Mouse (Mus musculus) forebrain, embryonic 15.5 days (tissue): ENCODE results near the gene Ldb2. TPM values are rescaled to one million over a fixed set of nuclear protein-coding genes. Genes with fewer than 3 reads are reported as not detected.
A peak's percentile ranks its signal among the peaks of the same experiment; 100 is the strongest.

Experiments
- ATAC-seq: fragments of 200-750 bp; cut with Nextera tagmentation; replicated peaks from 2 replicates; pipeline ENCODE4 v1.8.0; 2017; ENCODE audit warnings: mild to moderate bottlenecking, moderate TSS enrichment, moderate library complexity
- H3K27ac ChIP-seq: fragments of 300-500 bp; sonication (generic); replicated peaks from 2 replicates; pipeline ENCODE4 v1.5.1; 2015; ENCODE audit warnings: mild to moderate bottlenecking, inconsistent platforms
- H3K27me3 ChIP-seq: fragments of 300-500 bp; sonication (generic); 2 replicates; pipeline ENCODE4 v1.6.1; 2015; ENCODE audit warnings: inconsistent platforms
- H3K36me3 ChIP-seq: fragments of 300-500 bp; sonication (generic); 2 replicates; pipeline ENCODE4 v1.6.1; 2015; ENCODE audit warnings: mild to moderate bottlenecking, inconsistent platforms
- H3K4me1 ChIP-seq: fragments of 300-500 bp; sonication (generic); 2 replicates; pipeline ENCODE4 v1.6.1; 2015; ENCODE audit warnings: inconsistent platforms
- H3K4me2 ChIP-seq: fragments of 300-500 bp; sonication (generic); replicated peaks from 2 replicates; pipeline ENCODE4 v1.6.1; 2015; ENCODE audit warnings: mild to moderate bottlenecking, inconsistent platforms
- H3K4me3 ChIP-seq: fragments of 300-500 bp; sonication (generic); 2 replicates; pipeline ENCODE4 v1.5.1; 2015; ENCODE audit warnings: mild to moderate bottlenecking, inconsistent platforms
- H3K9ac ChIP-seq: fragments of 300-500 bp; sonication (generic); replicated peaks from 2 replicates; pipeline ENCODE4 v1.6.1; 2015; ENCODE audit warnings: mild to moderate bottlenecking, inconsistent platforms
- H3K9me3 ChIP-seq: fragments of 300-500 bp; sonication (generic); 2 replicates; pipeline ENCODE4 v1.6.1; 2016; ENCODE audit warnings: inconsistent platforms
- WGBS: fragments of 180-500 bp; shearing (Covaris S2); methylation state at CpG from one replicate; pipeline ENCODE4 v1.1.7; 2015; ENCODE audit warnings: mixed read lengths; 5-methylcytosine and 5-hydroxymethylcytosine counted together
- polyA plus RNA-seq: library from polyadenylated mRNA; unstranded; fragments of >200 nt; fragmentation: Nextera tagmentation; extraction: Ambion mirVana; gene quantifications from 2 replicates; pipeline ENCODE4 v1.2.1, GENCODE M21; 2015

The Ldb2 gene
- polyA plus RNA-seq, 1 experiment from 2014 or later: 71.8 TPM

GRCm38 (mm10) chr5:44759178-44759577 is 40.3 kb downstream of the Ldb2 start:
- Histone ChIP-seq H3K4me1 (no peaks in the 10 kb centered on the region), H3K4me3 (no peak overlapping the region), H3K27me3 (no peaks in the 10 kb centered on the region), H3K9ac (no peak overlapping the region), H3K9me3 (no peaks in the 10 kb centered on the region), H3K36me3 (no peaks in the 10 kb centered on the region), H3K4me2 (no peak overlapping the region), H3K27ac (no peak overlapping the region)
- no peak for ATAC-seq
- WGBS: 83% methylated on average over 4 of the region's 4 CpGs

DNA sequence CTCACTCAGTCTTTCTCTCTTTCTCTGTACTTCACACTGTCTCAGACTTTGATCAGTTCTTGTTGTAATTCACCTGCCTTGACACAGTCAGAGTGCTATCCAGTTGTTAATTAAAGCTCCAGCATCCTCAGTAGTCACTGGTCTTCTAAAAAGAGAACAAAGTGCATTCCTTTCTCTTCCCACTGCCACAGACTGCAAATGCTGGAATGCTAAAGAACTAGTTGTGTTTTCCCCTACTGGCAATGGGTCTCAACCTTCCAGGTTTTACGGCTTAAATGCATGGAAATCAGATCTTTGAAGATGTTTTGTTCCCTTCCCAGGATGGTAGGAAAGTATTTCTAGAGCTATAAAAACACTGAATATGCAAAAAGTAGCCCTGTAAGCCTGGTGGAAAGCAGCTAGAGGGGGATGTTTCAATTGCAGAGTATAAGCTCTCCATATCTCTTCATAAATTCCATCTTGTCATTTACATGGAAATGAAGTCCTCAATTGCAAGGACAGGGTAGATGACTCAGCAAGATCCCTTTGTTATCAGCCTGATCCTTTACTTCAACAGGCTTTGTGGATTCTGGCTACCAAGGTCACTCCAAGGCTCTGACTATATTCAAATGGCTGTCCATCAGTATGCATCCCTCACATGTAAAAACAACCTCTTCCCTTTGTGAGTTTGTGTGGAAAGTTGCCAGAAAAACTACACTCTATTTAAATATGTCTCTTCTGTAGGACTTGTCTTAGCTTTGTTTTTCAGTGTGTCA is 45.1 kb downstream of the Ldb2 start:
- no peak for ATAC-seq
- no peaks in the 10 kb centered on the region for H3K4me1 ChIP-seq
- no peaks in the 10 kb centered on the region for H3K27me3 ChIP-seq
- WGBS: 65% methylated on average over 1 of the region's 1 CpGs
- no peaks in the 10 kb centered on the region for H3K9me3 ChIP-seq
- H3K9ac ChIP-seq: no peak overlapping the region
- no peak overlapping the region for H3K27ac ChIP-seq
- H3K4me3 ChIP-seq: no peak overlapping the region
- H3K36me3 ChIP-seq: no peaks in the 10 kb centered on the region
- H3K4me2 ChIP-seq: no peak overlapping the region

DNA sequence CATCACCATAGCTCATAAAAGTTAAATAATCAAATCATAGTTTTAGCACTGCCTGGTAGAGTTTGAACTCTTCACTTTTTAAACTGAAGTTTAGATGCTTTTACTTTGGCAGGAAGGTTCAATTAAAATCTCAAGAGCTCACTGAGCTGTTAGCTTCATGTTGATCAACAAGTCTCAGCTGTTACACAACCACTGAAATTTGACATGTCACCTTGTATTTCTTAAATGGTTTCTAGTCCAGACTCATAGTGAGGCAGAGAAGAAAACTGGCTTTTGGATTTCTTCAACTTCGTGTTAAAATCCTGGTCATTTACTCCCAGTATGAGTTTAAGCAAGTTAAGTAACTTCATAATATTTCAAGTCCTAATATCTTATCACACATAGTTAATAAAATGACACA is 53.8 kb downstream of the Ldb2 start:
- no peak overlapping the region for H3K4me2 ChIP-seq
- no peak overlapping the region for H3K27ac ChIP-seq
- 95% methylated on average over 1 of the region's 1 CpGs for WGBS
- no peaks in the 10 kb centered on the region for H3K27me3 ChIP-seq
- no peak for ATAC-seq
- H3K9me3 ChIP-seq: no peaks in the 10 kb centered on the region
- no peaks in the 10 kb centered on the region for H3K4me1 ChIP-seq
- H3K4me3 ChIP-seq: no peak overlapping the region
- no peaks in the 10 kb centered on the region for H3K36me3 ChIP-seq
- H3K9ac ChIP-seq: no peak overlapping the region

DNA sequence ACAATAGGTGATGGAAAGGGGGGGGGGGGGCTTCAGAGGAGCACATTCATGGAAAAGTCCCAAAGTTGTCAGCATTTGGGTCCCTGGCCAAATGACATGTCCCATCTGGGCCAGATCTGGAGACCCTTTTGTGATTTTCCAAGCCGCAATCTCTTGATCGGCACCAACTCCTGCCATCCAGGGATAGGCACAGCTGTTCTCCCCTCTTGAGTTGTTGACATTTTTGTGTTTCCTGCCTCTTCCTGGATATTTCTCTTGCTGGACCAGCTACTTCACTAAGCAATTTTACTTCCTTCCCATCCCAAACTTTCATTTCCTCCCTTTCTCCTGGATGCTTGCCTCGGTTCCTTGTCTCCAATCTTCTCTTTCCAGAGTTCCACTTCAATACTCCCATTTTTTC is 63.1 kb downstream of the Ldb2 start:
- Histone ChIP-seq H3K27ac (no peak overlapping the region), H3K4me3 (no peak overlapping the region), H3K9ac (no peak overlapping the region), H3K27me3 (no peaks in the 10 kb centered on the region), H3K4me2 (no peak overlapping the region), H3K9me3 (no peaks in the 10 kb centered on the region), H3K36me3 (no peaks in the 10 kb centered on the region), H3K4me1 (no peaks in the 10 kb centered on the region; the same call in 1 of the 2 replicates)
- WGBS: 85% methylated on average over 3 of the region's 3 CpGs
- no peak for ATAC-seq

DNA sequence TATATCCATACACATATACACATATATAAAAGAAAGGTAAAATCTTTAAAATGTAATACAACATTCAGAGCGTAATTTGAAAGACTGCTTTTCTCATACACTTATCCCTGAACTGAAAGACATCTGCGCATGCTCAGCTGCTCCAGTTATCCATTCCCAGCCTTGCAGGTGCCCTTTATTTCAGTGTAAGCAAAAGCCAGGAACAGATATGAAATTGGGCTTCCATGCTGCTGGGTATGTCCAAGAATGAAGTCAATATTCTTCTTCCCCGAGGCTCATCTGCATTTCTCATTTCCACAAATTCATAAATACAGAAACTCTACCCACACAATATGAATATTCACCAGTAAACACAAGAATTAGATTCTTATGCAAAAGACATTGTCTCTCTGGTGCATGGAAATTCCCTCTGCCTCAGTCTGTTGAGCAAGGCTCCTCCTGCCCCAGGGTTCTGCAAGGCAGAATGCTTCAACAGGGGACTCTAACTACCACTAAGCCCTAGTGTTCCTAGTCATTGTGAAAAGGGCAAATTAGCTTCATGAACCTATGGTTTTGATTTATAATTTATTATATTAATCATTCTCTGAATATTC is 65.3 kb downstream of the Ldb2 start:
- no peak overlapping the region for H3K4me2 ChIP-seq
- H3K27ac ChIP-seq: no peak overlapping the region
- no peaks in the 10 kb centered on the region for H3K36me3 ChIP-seq
- H3K9me3 ChIP-seq: no peaks in the 10 kb centered on the region
- WGBS: 90% methylated on average over 3 of the region's 3 CpGs
- H3K4me3 ChIP-seq: no peak overlapping the region
- no peaks in the 10 kb centered on the region; the same call in 1 of the 2 replicates for H3K4me1 ChIP-seq
- H3K27me3 ChIP-seq: no peaks in the 10 kb centered on the region
- no peak for ATAC-seq
- no peak overlapping the region for H3K9ac ChIP-seq

- Histone ChIP-seq H3K27ac (no peak overlapping the region), H3K9me3 (no peaks in the 10 kb centered on the region), H3K36me3 (no peaks in the 10 kb centered on the region), H3K9ac (no peak overlapping the region), H3K4me2 (no peak overlapping the region), H3K27me3 (no peaks in the 10 kb centered on the region), H3K4me3 (no peak overlapping the region), H3K4me1 (peaks cover 7% of the 10 kb centered on the region; the same call in 1 of the 2 replicates)
- no peak for ATAC-seq
- WGBS: 62% methylated on average over 8 of the region's 8 CpGs
Observed at GRCm38 (mm10) chr5:44729646-44730310, 69.7 kb downstream of the Ldb2 start.

- H3K27me3 ChIP-seq: no peaks in the 10 kb centered on the region
- H3K4me2 ChIP-seq: no peak overlapping the region
- H3K4me1 ChIP-seq: 0 out of 2 replicates have a peak, but pooled peaks cover 7% of the 10 kb centered on the region
- ATAC-seq: no peak
- 87% methylated on average over 11 of the region's 11 CpGs for WGBS
- no peak overlapping the region for H3K27ac ChIP-seq
- H3K4me3 ChIP-seq: no peak overlapping the region
- H3K9ac ChIP-seq: no peak overlapping the region
- H3K36me3 ChIP-seq: no peaks in the 10 kb centered on the region
- H3K9me3 ChIP-seq: no peaks in the 10 kb centered on the region
Observed at GRCm38 (mm10) chr5:44727995-44728394, 71.5 kb downstream of the Ldb2 start.

- H3K27me3 ChIP-seq: no peaks in the 10 kb centered on the region
- no peak overlapping the region for H3K4me2 ChIP-seq
- H3K27ac ChIP-seq: no peak overlapping the region; the same call in 1 of the 2 replicates
- no peaks in the 10 kb centered on the region for H3K9me3 ChIP-seq
- H3K36me3 ChIP-seq: no peaks in the 10 kb centered on the region
- no peak overlapping the region for H3K9ac ChIP-seq
- WGBS: 70% methylated on average over 14 of the region's 14 CpGs
- peak; percentile 62 for ATAC-seq
- no peak overlapping the region for H3K4me3 ChIP-seq
- H3K4me1 ChIP-seq: 0 out of 2 replicates have a peak, but pooled peaks cover 7% of the 10 kb centered on the region
Observed at GRCm38 (mm10) chr5:44726546-44727476, 72.7 kb downstream of the Ldb2 start.

GRCm38 (mm10) chr5:44725501-44725900 is 74.0 kb downstream of the Ldb2 start:
- H3K4me1 ChIP-seq: 0 out of 2 replicates have a peak, but pooled peaks cover 7% of the 10 kb centered on the region
- no peaks in the 10 kb centered on the region for H3K27me3 ChIP-seq
- no peak overlapping the region for H3K27ac ChIP-seq
- 94% methylated on average over 2 of the region's 2 CpGs for WGBS
- no peak overlapping the region for H3K4me3 ChIP-seq
- H3K36me3 ChIP-seq: no peaks in the 10 kb centered on the region
- no peak overlapping the region for H3K9ac ChIP-seq
- no peaks in the 10 kb centered on the region for H3K9me3 ChIP-seq
- no peak for ATAC-seq
- H3K4me2 ChIP-seq: no peak overlapping the region

GRCm38 (mm10) chr5:44719872-44720271 is 79.6 kb downstream of the Ldb2 start:
- WGBS: 70% methylated on average over 1 of the region's 1 CpGs

GRCm38 (mm10) chr5:44714508-44714907 is 85.0 kb downstream of the Ldb2 start:
- H3K27ac ChIP-seq: no peak overlapping the region; the same call in 1 of the 2 replicates
- H3K4me3 ChIP-seq: no peak overlapping the region
- no peak for ATAC-seq
- no peaks in the 10 kb centered on the region for H3K27me3 ChIP-seq
- H3K4me1 ChIP-seq: peaks cover 31% of the 10 kb centered on the region
- H3K9me3 ChIP-seq: no peaks in the 10 kb centered on the region
- no peak overlapping the region for H3K4me2 ChIP-seq
- 47% methylated on average over 4 of the region's 4 CpGs for WGBS
- no peaks in the 10 kb centered on the region for H3K36me3 ChIP-seq
- no peak overlapping the region for H3K9ac ChIP-seq

More at GRCm38 (mm10) chr5:44719872-44720271, 79.6 kb downstream of the Ldb2 start:
- Histone ChIP-seq H3K9me3 (no peaks in the 10 kb centered on the region), H3K27ac (no peak overlapping the region), H3K4me1 (no peaks in the 10 kb centered on the region), H3K36me3 (no peaks in the 10 kb centered on the region), H3K9ac (no peak overlapping the region), H3K27me3 (no peaks in the 10 kb centered on the region), H3K4me2 (no peak overlapping the region), H3K4me3 (no peak overlapping the region)
- no peak for ATAC-seq
